ENCODE assay signal across 10 mouse cellular contexts in genomic region chr11:42999188-42999587, GRCm38 (mm10). TPM values are rescaled to one million over a fixed set of nuclear protein-coding genes. Genes with fewer than 3 reads are reported as not detected.
A peak's percentile ranks its signal among the peaks of the same experiment; 100 is the strongest.
DNase-seq lines count a peak whose midpoint lies in the region; ATAC-seq and TF ChIP-seq lines count a peak whose summit lies in the region.
"Had no signal": no experiment of that assay in that cellular context is flagged by ENCODE, and none has a peak within 500 bp of the region (broad histone marks: within the 10 kb centered on the region; RNA-seq: fewer than 3 reads in every experiment).

No protein-coding gene starts in this region.

- WGBS in midbrain, embryonic 11.5 days = 58% methylated on average over 3 of the region's 3 CpGs

- no peaks in the 10 kb centered on the region for H3K9me3 ChIP-seq in midbrain, embryonic 11.5 days (ENCODE audit: control insufficient read depth, low read length)
- H3K9me3 ChIP-seq: embryonic facial prominence, embryonic 12.5 days had no signal

- no peaks in the 10 kb centered on the region for H3K36me3 ChIP-seq in midbrain, embryonic 11.5 days (ENCODE audit: control insufficient read depth, insufficient read depth, low read length)
- H3K36me3 ChIP-seq: embryonic facial prominence, embryonic 12.5 days had no signal

- H3K4me3 ChIP-seq in midbrain, embryonic 11.5 days (ENCODE audit: low read depth, low read length) = no peak overlapping the region
- H3K4me3 ChIP-seq: embryonic facial prominence, embryonic 12.5 days had no signal

- no peak overlapping the region for H3K27ac ChIP-seq in midbrain, embryonic 11.5 days (ENCODE audit: low read depth, low read length)
- H3K27ac ChIP-seq: embryonic facial prominence, embryonic 12.5 days had no signal

- TF ChIP-seq POLR2A in brain, embryonic 14.5 days (IDR thresholded peaks at IDR 0.05; ENCODE audit: borderline replicate concordance, extremely low read depth, insufficient read depth, insufficient read length, poor library complexity, severe bottlenecking) = no peak

- H3K4me2 ChIP-seq in midbrain, embryonic 11.5 days = no peak overlapping the region
- H3K4me2 ChIP-seq: embryonic facial prominence, embryonic 12.5 days had no signal

- ATAC-seq in midbrain, embryonic 11.5 days (ENCODE audit: low FRiP score) = no peak

- no peaks in the 10 kb centered on the region for H3K27me3 ChIP-seq in midbrain, embryonic 11.5 days (ENCODE audit: control insufficient read depth, insufficient read depth, low read length)
- H3K27me3 ChIP-seq: embryonic facial prominence, embryonic 12.5 days had no signal

- peak; percentile 7 for DNase-seq in cerebellum, adult 11-12 months
- no peak for DNase-seq in cerebellum, adult 8-10 months
- DNase-seq in layer of hippocampus, adult 18-20 months (ENCODE audit: low spot score in 2 of 2) = peak; percentile 7 to 32
- no peak for DNase-seq in layer of hippocampus, adult 9-10 months (ENCODE audit: low spot score)
- DNase-seq in brain, embryonic 14.5 days (ENCODE audit: low read depth) = peak; percentile 54
- peak; percentile 33 to 36 for DNase-seq in left cerebral cortex, adult 18-20 months (ENCODE audit: low spot score in 2 of 2)
- no peak for DNase-seq in thymus, postnatal 36 days
- DNase-seq in midbrain, embryonic 11.5 days (ENCODE audit: low spot score, missing footprints) = no peak

- peak; percentile 45; the same call in 1 of the 2 replicates for TF ChIP-seq CTCF in brain, embryonic 14.5 days (IDR thresholded peaks at IDR 0.05; ENCODE audit: borderline replicate concordance, extremely low read depth, insufficient read depth, insufficient read length)

- H3K4me1 ChIP-seq in midbrain, embryonic 11.5 days (ENCODE audit: control insufficient read depth, insufficient read depth, low read length) = no peaks in the 10 kb centered on the region
- H3K4me1 ChIP-seq: embryonic facial prominence, embryonic 12.5 days had no signal

- no peak overlapping the region for H3K9ac ChIP-seq in midbrain, embryonic 11.5 days (ENCODE audit: low read length)
- H3K9ac ChIP-seq: embryonic facial prominence, embryonic 12.5 days had no signal

RNA-seq across cellular contexts. Expression of gene Gm9972, which starts 36.4 kb away (rescaled TPM):
- not detected for total RNA-seq in layer of hippocampus, adult 18-20 months (2021)
- not detected in 2 replicates for polyA plus RNA-seq in brain, embryonic 14.5 days (2012; rRNA removed)
- total RNA-seq in left cerebral cortex, adult 18-20 months (2021) = not detected
- not detected in 2 replicates for polyA plus RNA-seq in midbrain, embryonic 11.5 days (2014; fragmentation: Nextera tagmentation; extraction: Ambion mirVana)
- total RNA-seq: layer of hippocampus, postnatal 25 days had no signal

Comparison
In these comparisons a context has a peak if more than half of its experiments do, and no peak if none do; other contexts are left out.
1. DNase-seq: peak in cerebellum, adult 11-12 months (single experiment), layer of hippocampus, adult 18-20 months (2 of 2), brain, embryonic 14.5 days (single experiment) and left cerebral cortex, adult 18-20 months (2 of 2); none in cerebellum, adult 8-10 months (single experiment), layer of hippocampus, adult 9-10 months (single experiment), thymus, postnatal 36 days (0 of 2) and midbrain, embryonic 11.5 days (single experiment).